Mouse (Mus musculus) left cerebral cortex, postnatal 25 days (tissue): ENCODE results near the gene Trpm3. TPM values are rescaled to one million over a fixed set of nuclear protein-coding genes. Genes with fewer than 3 reads are reported as not detected.
"Not testable (repeated sequence)": the region's sequence is repeated elsewhere in the genome, so short reads cannot be mapped to it uniquely, and the experiment has no call there.

Source experiments
- DNase-seq, 2 experiments: peaks; one replicate each; pipeline ENCODE4 v3.0.0; 2022; ENCODE audit warnings: low spot score in 2 of 2, mixed read lengths in 1 of 2
- intact Hi-C: fragments of 180-260 bp; cut with DNase I; formaldehyde crosslinking; loops from one replicate; pipeline ENCODE4 v1.15.1; 2025
- total RNA-seq, 2 experiments: library from RNA; stranded (reverse); gene quantifications; 2 replicates each; pipeline ENCODE4 v1.2.3; 2021

Gene Trpm3
- total RNA-seq, 2 experiments from 2014 or later, result 34.1 to 40.1 TPM

DNA sequence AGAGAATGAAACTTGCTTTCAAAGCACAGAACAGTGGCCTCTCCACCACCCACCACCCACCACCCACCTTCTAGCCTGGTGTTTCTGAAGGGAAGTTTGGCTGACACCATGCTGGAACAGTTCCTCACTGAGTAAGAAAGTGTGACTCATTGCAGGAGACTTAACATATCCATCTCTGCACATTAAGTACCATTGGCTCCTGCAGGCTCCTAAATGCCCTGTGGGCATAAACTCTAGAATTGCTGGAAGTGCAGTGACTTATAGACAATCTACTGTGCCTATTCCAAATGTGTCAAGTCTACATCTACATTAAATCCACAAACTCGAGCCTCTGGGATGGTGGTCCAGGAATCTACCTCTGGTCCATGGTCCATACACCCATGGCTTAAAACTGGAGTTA is 840.3 kb downstream of the Trpm3 start:
- intact Hi-C loops, result loop anchor here (1.0 to 5.0 kb wide), 4 partner anchors 47 to 156 kb away; no protein-coding TSS in a partner anchor
- peak in 1 of 2 experiments; percentile 82 for DNase-seq

DNA sequence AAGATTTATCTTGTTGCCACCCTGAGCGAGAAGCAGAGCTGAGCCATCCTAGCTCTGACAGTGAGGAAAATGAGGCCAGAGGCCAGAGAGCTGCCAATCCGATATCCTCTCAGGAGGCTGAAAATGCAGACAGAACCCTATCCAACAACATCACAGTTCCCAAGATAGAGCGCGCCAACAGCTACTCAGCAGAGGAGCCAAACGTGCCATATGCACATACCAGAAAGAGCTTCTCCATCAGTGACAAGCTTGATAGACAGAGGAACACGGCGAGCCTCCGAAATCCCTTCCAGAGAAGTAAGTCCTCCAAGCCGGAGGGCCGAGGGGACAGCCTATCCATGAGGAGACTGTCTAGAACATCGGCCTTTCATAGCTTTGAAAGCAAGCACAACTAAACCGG is 849.1 kb downstream of the Trpm3 start:
- intact Hi-C loops, result no loop called here
- DNase-seq, result peak in 1 of 2 experiments; percentile 77

DNA sequence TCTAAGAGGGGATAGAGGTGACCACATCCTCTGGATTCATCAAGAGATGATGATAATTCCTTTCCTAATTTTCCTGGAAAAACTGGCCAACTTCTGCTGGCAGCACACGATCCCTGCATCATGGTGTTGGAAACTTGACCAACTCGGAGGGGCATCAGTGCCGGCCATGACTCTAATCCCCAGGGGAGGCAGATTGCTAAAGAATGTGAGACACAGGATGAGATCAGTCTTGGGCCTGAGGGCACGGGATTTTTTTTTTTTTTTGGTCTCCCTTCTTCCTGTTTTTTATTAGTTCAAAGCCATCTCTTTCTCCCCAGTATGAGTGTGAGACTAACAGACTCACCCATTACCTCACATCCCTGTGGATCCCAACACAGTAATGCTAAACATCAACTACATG is 855.1 kb downstream of the Trpm3 start:
- DNase-seq, result no peak
- intact Hi-C loops, result no loop called here

DNA sequence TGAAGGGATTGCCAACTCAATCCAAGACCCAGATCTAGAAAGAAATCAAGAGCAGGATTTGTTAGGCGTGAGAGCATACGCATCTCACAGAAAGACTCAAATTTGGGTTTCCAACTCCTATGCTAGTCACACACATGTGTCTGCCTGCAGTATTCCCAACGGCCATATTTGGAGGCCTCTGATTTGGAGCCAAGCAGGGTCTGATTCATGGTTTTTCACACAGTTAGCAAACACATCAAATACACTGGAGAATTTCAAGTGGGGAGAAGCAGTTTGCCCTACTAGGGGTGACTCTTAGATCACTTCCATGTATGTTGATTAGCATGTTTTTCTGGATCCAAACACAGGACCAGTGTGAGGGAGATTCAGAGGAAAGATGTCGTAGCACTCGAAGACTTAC is 855.7 kb downstream of the Trpm3 start:
- no peak for DNase-seq
- intact Hi-C loops, result no loop called here

DNA sequence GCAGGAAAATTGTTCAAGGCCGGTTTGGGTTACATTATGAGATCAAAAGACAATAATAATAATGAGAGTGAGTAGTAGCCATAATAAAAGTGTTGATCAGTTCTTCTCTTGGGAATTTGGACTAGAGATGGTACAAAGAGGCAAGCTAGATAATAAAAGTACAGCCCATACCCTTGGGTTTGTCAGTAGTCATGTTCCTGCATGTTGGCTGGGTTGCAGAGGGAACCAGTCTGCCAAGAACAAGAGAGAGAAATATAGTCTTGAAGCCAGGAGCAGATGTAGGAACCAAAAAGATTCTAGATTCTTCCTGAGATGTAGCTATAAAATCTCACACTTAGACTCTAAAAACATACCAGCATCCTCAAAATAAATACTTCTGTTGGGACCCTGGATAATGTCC is 861.4 kb downstream of the Trpm3 start:
- peak in 1 of 2 experiments; percentile 30 for DNase-seq
- intact Hi-C loops, result loop anchor here (5.0 kb wide), 1 partner anchor 83 kb away; no protein-coding TSS in a partner anchor

DNA sequence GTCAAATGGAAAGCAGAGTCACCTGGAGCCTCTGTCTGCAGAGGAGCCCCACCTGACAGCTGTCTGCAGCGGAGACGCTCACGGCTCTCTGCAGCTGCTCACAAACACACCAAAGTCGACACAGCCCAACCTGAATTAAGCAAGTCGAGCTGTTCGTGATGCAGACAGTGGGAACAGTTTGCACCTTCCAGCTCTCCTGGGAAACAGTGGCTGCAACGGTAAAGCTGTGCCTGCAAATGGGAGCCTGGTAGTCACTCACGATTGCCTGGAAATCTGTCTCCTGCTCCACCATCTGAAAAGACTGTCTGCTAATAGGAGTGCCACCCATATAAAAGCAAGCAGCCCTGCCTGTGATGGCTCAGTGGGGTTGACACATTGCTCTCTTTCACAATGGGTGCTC is 865.0 kb downstream of the Trpm3 start:
- peak; percentile 47 to 65 for DNase-seq
- intact Hi-C loops, result loop anchor here (5.0 kb wide), 1 partner anchor 87 kb away; no protein-coding TSS in a partner anchor

DNA sequence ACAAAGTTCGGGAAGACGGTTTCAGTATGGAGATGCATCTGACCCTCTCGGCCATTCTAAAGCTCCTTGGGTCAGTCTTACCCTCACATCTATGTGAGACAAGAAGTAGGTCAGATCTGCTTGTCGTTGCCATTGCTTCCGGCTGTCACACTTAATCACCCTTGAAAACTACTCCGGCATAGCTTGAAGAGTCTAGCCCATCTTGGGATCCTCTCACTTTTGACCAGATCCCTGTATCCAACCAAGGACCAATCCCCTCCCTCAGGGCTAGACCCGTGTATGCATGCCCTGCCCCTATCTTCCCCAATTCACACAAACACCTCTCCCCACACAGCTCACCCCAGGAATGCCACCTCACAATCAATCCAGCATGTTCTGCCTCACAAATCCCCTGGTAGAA is 867.0 kb downstream of the Trpm3 start:
- no peak for DNase-seq

DNA sequence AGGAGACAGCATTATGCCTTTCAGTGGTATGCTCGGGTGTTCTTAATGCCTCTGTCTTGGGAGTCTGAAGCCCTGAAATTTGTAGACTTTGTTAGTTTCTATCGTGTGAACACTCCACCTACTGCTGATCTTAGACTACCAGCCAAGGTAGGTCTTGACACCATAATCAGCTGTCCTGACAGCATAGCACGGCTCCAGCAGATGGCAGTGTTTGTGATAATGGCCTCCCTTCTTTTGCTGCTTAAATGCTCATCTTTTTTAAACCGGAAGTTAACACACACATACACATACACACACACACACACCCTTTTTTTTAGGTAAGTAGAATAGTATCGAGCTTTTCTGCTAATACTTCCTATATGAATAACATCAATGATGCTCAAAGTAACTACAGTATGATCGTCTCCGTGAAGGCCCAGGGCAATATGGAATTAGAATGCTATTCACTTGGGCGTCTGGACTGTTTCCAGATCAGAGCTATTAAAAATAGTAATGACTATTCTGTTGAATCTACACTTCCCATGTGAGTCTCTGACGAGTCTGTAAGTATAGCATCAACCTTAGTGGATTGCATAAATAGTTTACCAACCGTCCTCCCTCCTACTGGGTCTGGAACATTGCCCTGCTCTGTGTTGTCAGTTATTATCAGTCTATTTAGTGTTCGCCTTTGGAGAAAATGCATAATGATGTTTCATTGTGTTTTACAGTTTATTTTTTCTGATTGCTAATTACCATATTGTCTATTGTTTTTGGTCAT is 867.8 kb downstream of the Trpm3 start:
- intact Hi-C loops, result no loop called here
- peak in 1 of 2 experiments; percentile 31 for DNase-seq

More for the DNA sequence above, 867.0 kb downstream of the Trpm3 start:
- intact Hi-C loops, result no loop called here

DNA sequence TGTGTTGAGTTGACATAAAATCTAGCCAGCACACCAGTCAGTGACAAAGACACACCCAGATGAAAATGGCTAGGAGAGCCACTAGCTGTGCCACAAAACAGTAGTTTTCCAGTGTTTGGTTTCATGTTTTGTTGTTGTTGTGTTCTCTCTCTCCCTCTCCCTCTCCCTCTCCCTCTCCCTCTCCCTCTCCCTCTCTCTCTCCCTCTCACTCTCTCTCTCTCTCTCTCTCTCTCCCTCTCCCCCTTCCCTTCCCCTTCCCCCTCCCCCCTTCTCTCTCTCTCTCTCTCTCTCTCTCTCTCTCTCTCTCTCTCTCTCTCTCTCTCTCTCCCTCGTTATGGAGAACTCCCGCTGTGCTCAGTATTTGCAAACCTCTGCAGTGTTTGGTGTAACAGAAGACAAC is 874.8 kb downstream of the Trpm3 start:
- intact Hi-C loops, result no loop called here

DNA sequence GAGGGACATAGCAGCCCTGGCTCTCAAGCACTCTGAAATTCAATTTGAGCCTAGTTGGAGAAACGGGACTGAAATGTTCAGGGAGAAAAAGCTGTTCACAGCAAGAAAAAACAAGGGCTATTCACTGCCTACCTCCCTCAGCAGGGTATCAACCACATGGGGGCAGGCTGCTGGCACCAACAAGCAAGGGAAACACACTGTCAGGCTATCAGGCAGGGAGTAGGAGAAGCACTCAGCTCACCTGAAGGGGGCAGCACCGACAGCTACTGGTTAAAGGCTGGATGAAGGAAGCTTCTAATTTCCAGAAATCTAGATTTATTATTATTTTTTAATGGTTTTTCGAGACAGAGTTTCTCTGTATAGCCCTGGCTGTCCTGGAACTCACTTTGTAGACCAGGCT is 876.7 kb downstream of the Trpm3 start:
- peak in 1 of 2 experiments; percentile 24 for DNase-seq

More for the DNA sequence above, 874.8 kb downstream of the Trpm3 start:
- DNase-seq, result no peak

DNA sequence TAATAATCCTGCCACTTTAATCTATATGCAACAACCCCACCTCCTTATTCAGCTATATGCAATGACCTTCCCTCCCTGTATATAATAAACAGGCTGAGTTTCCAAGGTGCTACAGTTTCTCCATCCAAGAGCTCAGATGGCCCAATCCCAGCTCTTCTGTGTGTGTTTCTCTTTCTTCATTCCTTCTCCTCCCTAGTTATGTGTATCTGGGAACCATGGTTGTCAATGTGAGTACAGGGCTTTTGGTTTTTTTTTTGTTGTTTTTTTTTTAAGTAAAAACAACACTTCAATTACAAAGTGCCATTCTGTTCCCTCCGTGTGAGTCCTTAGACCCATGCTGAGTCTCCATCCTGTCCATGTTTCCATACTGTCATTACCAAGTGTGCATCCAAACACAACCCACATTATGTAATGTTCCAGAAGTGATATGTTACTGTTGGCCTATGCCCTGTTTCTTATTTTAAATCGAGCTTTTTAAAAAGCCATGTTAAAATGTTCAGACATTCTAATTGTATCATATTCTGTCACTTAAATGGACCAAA is 879.4 kb downstream of the Trpm3 start:
- intact Hi-C loops, result no loop called here
- no peak for DNase-seq

More for the DNA sequence above, 876.7 kb downstream of the Trpm3 start:
- intact Hi-C loops, result no loop called here

DNA sequence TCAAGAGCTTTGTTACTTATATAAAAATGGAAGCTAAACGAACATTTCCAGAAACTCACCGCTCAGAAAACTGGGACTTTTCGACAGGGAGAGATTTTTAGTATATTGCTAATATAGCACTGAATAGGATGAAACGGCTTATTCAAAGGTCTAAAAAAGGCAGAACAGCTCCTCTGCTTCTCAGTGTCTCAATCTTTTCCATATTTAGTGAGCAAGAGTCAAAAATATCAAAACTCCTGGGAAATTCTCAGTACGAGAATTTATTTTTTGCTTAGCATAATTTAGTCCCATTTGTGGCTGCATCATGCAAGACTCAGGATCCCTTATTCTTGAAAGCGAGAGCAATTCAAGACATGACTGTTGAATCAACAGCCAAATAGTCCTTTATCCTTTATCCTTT is 884.1 kb downstream of the Trpm3 start:
- peak in 1 of 2 experiments; percentile 66 for DNase-seq
- intact Hi-C loops, result no loop called here

DNA sequence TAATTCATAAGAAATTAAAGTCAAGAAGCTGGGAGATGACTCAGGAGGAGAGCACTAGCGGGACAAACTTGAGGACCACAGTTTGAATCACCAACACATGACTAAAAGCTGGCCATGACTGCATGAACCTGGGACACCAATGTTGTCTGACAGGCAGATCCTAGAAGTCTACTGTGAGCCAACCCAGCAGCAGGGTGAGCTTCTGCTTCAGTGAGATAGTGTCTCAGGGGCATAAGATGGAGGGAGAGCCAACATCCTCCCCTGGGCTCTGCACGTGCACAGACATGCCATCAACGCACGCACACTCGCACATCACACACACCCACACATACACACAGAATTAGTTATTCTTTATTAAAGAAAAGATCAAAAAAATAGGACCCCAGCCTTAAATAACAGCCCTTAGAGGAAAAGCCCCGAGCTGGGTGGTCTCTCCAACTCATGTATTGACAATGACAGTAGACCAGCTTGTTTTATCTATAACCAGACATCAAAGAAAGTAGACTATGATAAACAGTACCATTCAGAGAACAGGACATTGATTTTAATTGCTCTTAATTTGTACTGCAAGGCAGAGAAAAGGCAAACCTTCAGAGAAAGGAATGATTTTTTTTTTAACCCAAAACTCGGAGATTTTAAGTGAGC is 884.6 kb downstream of the Trpm3 start:
- intact Hi-C loops, result no loop called here
- no peak for DNase-seq

DNA sequence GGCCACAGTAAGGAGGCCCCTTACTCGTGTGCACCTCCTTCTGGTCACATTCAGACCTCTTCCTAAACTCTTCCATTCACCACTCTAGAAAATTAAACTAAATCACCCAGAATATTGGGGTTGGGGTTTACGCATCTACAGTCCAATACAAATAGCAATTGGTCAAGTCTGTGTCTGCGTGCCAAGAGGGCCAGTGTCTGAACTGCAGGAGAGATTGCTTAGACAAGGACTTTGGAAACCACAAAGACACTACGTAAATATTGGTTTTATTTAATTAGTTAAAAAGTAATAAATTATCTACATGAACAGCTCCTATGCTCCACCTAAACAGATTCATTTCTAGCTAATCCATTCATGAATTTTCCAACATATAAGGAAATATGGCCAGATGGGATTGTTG is 886.0 kb downstream of the Trpm3 start:
- intact Hi-C loops, result no loop called here
- DNase-seq, result no peak

DNA sequence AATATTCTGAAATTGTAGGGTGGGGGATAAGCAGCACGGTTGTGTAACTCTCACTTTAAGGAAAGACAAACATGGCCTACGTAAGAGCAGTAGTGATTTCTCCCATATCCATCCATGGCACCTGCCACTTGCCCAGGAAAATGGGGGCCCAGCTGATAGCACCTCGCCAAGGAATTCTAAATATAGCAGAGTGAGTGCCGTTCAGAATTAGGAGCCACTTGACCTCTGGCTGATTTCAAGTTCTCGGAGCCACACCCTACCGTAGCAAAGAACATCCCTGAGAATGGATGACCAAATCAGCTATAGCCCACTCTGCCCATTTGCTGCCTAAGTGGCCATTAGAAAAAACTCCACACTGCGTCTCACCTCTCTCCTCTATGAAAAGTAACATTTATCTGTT is 887.6 kb downstream of the Trpm3 start:
- intact Hi-C loops, result no loop called here
- DNase-seq, result no peak

DNA sequence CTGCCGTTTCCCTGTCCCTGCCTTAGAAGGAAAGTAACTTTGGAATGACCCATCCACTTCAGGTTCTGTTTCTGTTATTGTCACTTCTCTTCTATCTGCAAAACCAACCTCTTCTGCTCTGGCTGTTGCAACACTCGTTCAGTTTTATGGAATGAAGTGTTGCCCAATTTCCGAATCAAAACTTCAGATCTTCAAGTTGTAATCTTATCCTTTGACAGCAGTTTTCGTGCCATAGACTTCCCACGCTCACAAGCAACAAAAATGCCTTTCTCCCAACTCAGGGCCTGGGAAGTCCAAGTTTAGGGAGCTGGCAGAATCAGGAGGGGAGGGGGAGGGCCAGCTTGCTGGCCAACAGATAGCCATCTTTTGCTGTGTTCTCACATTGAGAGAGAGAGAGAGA is 889.4 kb downstream of the Trpm3 start:
- intact Hi-C loops, result no loop called here
- peak in 1 of 2 experiments; percentile 21 for DNase-seq

DNA sequence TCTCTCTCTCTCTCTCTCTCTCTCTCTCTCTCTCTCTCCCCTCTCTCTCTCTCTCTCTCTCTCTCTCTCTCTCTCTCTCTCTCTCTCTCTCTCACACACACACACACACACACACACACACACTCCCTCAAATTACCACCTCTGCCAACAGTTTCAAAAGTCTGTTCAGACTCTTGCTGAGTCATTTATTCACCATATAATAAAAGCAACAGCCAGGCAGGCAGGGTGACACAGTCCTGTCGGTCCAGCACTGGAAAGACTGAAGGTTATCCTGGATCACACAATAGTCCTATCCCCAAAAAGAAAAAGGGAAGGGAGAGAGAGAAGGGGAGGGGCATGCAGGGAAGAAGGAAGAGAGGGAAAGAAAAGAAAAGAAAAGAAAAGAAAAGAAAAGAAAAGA is 894.5 kb downstream of the Trpm3 start:
- intact Hi-C loops, DNase-seq: not testable (repeated sequence)

DNA sequence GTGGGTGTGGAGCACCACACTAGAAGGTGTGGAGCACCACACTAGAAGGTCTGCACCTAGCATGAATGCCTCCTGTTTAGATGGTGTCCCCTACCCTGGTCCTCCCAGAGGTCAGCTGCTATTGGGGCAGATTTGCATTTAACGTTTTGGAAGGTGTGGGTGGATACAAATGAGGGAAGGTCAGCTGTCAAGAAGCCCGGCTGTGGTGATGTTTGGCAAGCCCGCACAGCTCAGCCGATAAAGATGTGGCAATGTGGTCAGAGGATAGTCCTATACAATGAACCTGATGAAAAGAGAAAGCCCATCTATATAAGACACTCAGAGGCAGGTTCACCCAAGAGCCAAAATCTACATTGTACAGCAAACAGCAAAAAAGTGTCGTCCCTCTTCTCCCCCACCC is 895.3 kb downstream of the Trpm3 start:
- intact Hi-C loops, result no loop called here
- DNase-seq, result no peak

DNA sequence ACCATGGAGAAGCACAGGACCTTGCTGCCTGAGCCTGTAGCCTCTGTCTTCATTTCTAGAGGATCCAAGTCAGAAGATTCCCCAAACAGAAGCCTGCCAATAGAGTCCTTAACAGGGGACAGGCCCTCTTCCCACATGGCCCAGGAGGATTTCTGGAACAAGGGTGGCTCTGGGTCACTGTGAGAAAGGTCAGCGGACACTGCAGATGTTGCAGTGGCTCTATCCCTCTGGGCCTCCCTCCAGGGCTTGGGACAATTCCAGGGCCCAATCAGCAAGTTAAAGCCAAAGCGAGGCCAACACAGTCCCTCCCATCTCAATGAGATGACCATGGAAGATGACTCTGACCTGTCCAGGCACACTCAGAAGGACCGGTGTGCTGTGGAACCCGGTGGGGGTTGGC is 896.1 kb downstream of the Trpm3 start:
- no peak for DNase-seq
- intact Hi-C loops, result no loop called here

DNA sequence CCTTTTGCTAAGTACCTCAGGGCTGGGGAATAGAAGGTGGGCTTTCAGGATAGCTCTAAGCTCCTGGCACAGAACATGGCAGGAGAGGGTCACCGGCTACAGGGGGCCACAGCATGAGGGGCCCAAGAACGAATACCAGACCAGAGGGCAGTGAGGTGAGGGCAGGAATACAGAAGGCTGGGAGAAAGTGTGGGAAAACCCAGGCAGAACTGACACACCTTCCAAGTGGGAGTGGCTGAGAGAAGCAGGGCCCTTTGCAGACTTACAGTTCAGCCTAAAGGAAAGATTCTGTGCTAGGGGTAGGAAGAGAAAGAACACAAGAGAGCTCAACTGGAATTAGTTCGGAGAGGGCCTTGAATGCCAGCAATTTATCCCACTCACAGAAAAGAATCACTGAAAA is 896.9 kb downstream of the Trpm3 start:
- intact Hi-C loops, result no loop called here
- no peak for DNase-seq
